ENCODE assay signal across 8 mouse cellular contexts in the genomic region with DNA sequence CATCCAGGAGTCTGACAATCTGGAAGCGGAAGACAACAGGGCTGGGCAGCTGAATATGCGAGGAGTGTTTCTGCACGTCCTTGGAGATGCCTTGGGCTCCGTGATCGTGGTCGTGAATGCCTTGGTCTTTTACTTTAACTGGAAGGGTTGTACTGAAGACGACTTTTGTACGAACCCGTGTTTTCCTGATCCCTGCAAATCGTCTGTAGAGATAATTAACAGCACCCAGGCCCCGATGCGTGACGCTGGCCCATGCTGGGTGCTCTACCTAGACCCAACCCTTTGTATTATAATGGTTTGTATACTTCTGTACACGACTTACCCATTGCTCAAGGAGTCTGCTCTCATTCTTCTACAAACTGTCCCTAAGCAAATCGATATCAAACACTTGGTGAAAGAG. TPM values are rescaled to one million over a fixed set of nuclear protein-coding genes. Genes with fewer than 3 reads are reported as not detected.
A peak's percentile ranks its signal among the peaks of the same experiment; 100 is the strongest.
DNase-seq lines count a peak whose midpoint lies in the region; ATAC-seq and TF ChIP-seq lines count a peak whose summit lies in the region.

No protein-coding gene starts in this region.

- H3K9me3 ChIP-seq in heart, embryonic 15.5 days (replicated peaks), result no peaks in the 10 kb centered on the region
- no peaks in the 10 kb centered on the region for H3K9me3 ChIP-seq in forebrain, postnatal 0 days (ENCODE audit: low read length)
- no peaks in the 10 kb centered on the region for H3K9me3 ChIP-seq in liver, postnatal 0 days (ENCODE audit: low read length)

- no peaks in the 10 kb centered on the region for H3K27me3 ChIP-seq in heart, embryonic 15.5 days
- no peaks in the 10 kb centered on the region for H3K27me3 ChIP-seq in forebrain, postnatal 0 days (ENCODE audit: insufficient read depth, low read length)
- no peaks in the 10 kb centered on the region for H3K27me3 ChIP-seq in liver, postnatal 0 days (ENCODE audit: insufficient read depth, low read length)

- intact Hi-C loops in heart, postnatal 25 days (cut with DNase I), result loop anchor here (2.0 to 10.0 kb wide), 2 partner anchors 56 to 194 kb away; partner anchors contain the start of gene Lpgat1

- no peak for TF ChIP-seq CTCF in bone marrow, adult 2 months (IDR thresholded peaks at IDR 0.05; ENCODE audit: control insufficient read depth, insufficient read depth, low read length)
- TF ChIP-seq CTCF in forebrain, postnatal 0 days (IDR thresholded peaks at IDR 0.05; ENCODE audit: low read depth), result no peak
- no peak for TF ChIP-seq CTCF in liver, postnatal 0 days (IDR thresholded peaks at IDR 0.05; ENCODE audit: low read depth)

- ATAC-seq in heart, embryonic 15.5 days (replicated peaks; ENCODE audit: insufficient number of reproducible peaks, insufficient read depth, low FRiP score, low read depth), result no peak
- ATAC-seq in forebrain, postnatal 0 days, result no peak
- no peak for ATAC-seq in liver, postnatal 0 days

- no peak for TF ChIP-seq EP300 in liver, postnatal 0 days (IDR thresholded peaks at IDR 0.05; ENCODE audit: low read depth)

- no peak overlapping the region for H3K9ac ChIP-seq in heart, embryonic 15.5 days
- H3K9ac ChIP-seq in forebrain, postnatal 0 days, result no peak overlapping the region
- no peak overlapping the region for H3K9ac ChIP-seq in liver, postnatal 0 days (replicated peaks)

- TF ChIP-seq POLR2A in bone marrow, adult 2 months (IDR thresholded peaks at IDR 0.05; ENCODE audit: borderline replicate concordance, control insufficient read depth, low read depth, low read length), result no peak

- no peak for DNase-seq in heart, postnatal 25 days (ENCODE audit: low spot score)
- no peak for DNase-seq in forebrain, postnatal 0 days
- no peak for DNase-seq in liver, postnatal 0 days
- DNase-seq in right cerebral cortex, adult 18-20 months, result no peak
- no peak for DNase-seq in B cell, adult 2 months
- no peak for DNase-seq in ovary, postnatal 36 days (ENCODE audit: low spot score)

- peak overlapping the region; percentile 99 for H3K4me2 ChIP-seq in heart, embryonic 15.5 days
- H3K4me2 ChIP-seq in forebrain, postnatal 0 days (ENCODE audit: low read depth), result peak overlapping the region; percentile 96
- peak overlapping the region; percentile 81 for H3K4me2 ChIP-seq in liver, postnatal 0 days (ENCODE audit: low read depth, low read length)

- peaks cover 11% of the 10 kb centered on the region; the same call in 1 of the 2 replicates for H3K36me3 ChIP-seq in heart, embryonic 15.5 days
- no peaks in the 10 kb centered on the region for H3K36me3 ChIP-seq in forebrain, postnatal 0 days (ENCODE audit: insufficient read depth)
- peaks cover 13% of the 10 kb centered on the region for H3K36me3 ChIP-seq in liver, postnatal 0 days (replicated peaks; ENCODE audit: insufficient read depth, low read length)

- WGBS in heart, embryonic 15.5 days, result 91% methylated on average over 15 of the region's 15 CpGs
- WGBS in bone marrow, adult 2 months, result 91% methylated on average over 15 of the region's 15 CpGs
- WGBS in forebrain, postnatal 0 days, result 91% methylated on average over 15 of the region's 15 CpGs
- 88% methylated on average over 15 of the region's 15 CpGs for WGBS in liver, postnatal 0 days (ENCODE audit: insufficient replicate concordance)

- H3K4me3 ChIP-seq in heart, embryonic 15.5 days, result peak overlapping the region; percentile 75
- H3K4me3 ChIP-seq in bone marrow, adult 2 months (replicated peaks; ENCODE audit: control insufficient read depth, low read depth, low read length), result peak overlapping the region; percentile 31
- H3K4me3 ChIP-seq in forebrain, postnatal 0 days (ENCODE audit: low read depth, low read length), result peak overlapping the region; percentile 93; the same call in 1 of the 2 replicates
- H3K4me3 ChIP-seq in liver, postnatal 0 days (ENCODE audit: low read depth, low read length), result peak overlapping the region; percentile 65

- no peak overlapping the region for H3K27ac ChIP-seq in heart, embryonic 15.5 days
- H3K27ac ChIP-seq in bone marrow, adult 2 months (ENCODE audit: control insufficient read depth, insufficient read depth, low read depth, low read length, poor library complexity), result no peak overlapping the region
- no peak overlapping the region for H3K27ac ChIP-seq in forebrain, postnatal 0 days (ENCODE audit: low read depth, low read length)
- no peak overlapping the region; the same call in 1 of the 2 replicates for H3K27ac ChIP-seq in liver, postnatal 0 days (ENCODE audit: low read depth)

- H3K4me1 ChIP-seq in heart, embryonic 15.5 days (replicated peaks), result peaks cover 44% of the 10 kb centered on the region
- H3K4me1 ChIP-seq in bone marrow, adult 2 months (ENCODE audit: control insufficient read depth, insufficient read depth, low read length), result peaks cover 2% of the 10 kb centered on the region
- H3K4me1 ChIP-seq in forebrain, postnatal 0 days (ENCODE audit: insufficient read depth), result peaks cover 23% of the 10 kb centered on the region
- H3K4me1 ChIP-seq in liver, postnatal 0 days (ENCODE audit: insufficient read depth), result peaks cover 30% of the 10 kb centered on the region

RNA-seq across cellular contexts. Expression of gene Slc30a1, which starts 2.3 kb away (rescaled TPM):
- 2.5 and 2.6 TPM in 2 replicates for polyA plus RNA-seq in heart, embryonic 15.5 days (2015; fragmentation: Nextera tagmentation; extraction: Ambion mirVana)
- total RNA-seq in heart, postnatal 25 days (2021), result 10 to 100 TPM; 18.4 to 25.6 TPM
- polyA plus RNA-seq in bone marrow, adult 2 months (2011; ENCODE audit: insufficient read depth, insufficient read length, low replicate concordance, missing spikeins), result 5.0 and 7.9 TPM in 2 replicates
- total RNA-seq in forebrain, postnatal 0 days (2014; rRNA removed), result 22.4 and 32.4 TPM in 2 replicates
- 4.1 and 4.9 TPM in 2 replicates for polyA plus RNA-seq in forebrain, postnatal 0 days (2015; fragmentation: Nextera tagmentation; extraction: Ambion mirVana)
- polyA plus RNA-seq in liver, postnatal 0 days (2015; fragmentation: Nextera tagmentation; extraction: Ambion mirVana), result 4.3 and 7.0 TPM in 2 replicates

Comparison
In these comparisons a context has a peak if more than half of its experiments do, and no peak if none do; other contexts are left out.
1. H3K4me3 ChIP-seq: peak in every context shown above with its lines; median percentile 93 in forebrain, postnatal 0 days; 75 in heart, embryonic 15.5 days; 65 in liver, postnatal 0 days; 31 in bone marrow, adult 2 months.